Mouse (Mus musculus) Patski (cell line): ENCODE measurements around the gene Man1a. TPM values are rescaled to one million over a fixed set of nuclear protein-coding genes. Genes with fewer than 3 reads are reported as not detected.

ENCODE experiments used
- ATAC-seq: fragments of 100-300 bp; one replicate; pipeline ENCODE4 v1.8.0; 2021
- CTCF ChIA-PET: fragments of 350-600 bp; sonication (Branson Sonifier 250); formaldehyde crosslinking; loops from one replicate; lab custom pipeline; 2022; ENCODE audit warnings: inconsistent platforms; lab: Charles Lee
- POLR2A ChIA-PET: fragments of 350-600 bp; sonication (Branson Sonifier 250); formaldehyde crosslinking; loops from one replicate; lab custom pipeline; 2022; ENCODE audit warnings: antibody characterized with exemption, inconsistent platforms; lab: Charles Lee
- DNase-seq: peaks from one replicate; pipeline ENCODE4 v3.0.0-alpha.2; 2011; ENCODE audit warnings: low read depth, low spot score
- H3K27me3 ChIP-seq: fragments of 371-371 bp; one replicate; pipeline ENCODE4 v1.5.1; 2021
- CTCF ChIP-seq: fragments of 100-300 bp; IDR thresholded peaks from one replicate; pipeline ENCODE4 v1.5.1; 2021
- in situ Hi-C: fragments of 300-500 bp; cut with MboI; formaldehyde crosslinking; loops from 3 replicates; pipeline ENCODE4 v1.11.1; 2018; ENCODE audit warnings: low pct_unique_long_range_greater_than_20kb, mixed read lengths
- polyA plus RNA-seq: library from polyadenylated mRNA; unstranded; gene quantifications from one replicate; pipeline ENCODE4 v1.2.3, GENCODE M21; 2021

The Man1a gene
- polyA plus RNA-seq, 1 experiment from 2014 or later: 8.5 TPM

GRCm38 (mm10) chr10:54040261-54041165 is 35.9 kb downstream of the Man1a start:
- no peaks in the 10 kb centered on the region for H3K27me3 ChIP-seq
- ChIA-PET CTCF (interaction anchor here (1.6 kb wide), 1 partner anchor 11 kb away, joined by 4 read pairs; no protein-coding TSS in a partner anchor), POLR2A (interaction anchor here (0.8 kb wide), 1 partner anchor 312 kb away, joined by 3 read pairs; no protein-coding TSS in a partner anchor)
- TF ChIP-seq CTCF: no peak
- ATAC-seq (no peak), DNase-seq (no peak)
- in situ Hi-C loops: no loop called here

- ATAC-seq: no peak
- in situ Hi-C loops: no loop called here
- H3K27me3 ChIP-seq: no peaks in the 10 kb centered on the region
Observed at GRCm38 (mm10) chr10:54039754-54040153, 36.7 kb downstream of the Man1a start.

GRCm38 (mm10) chr10:54038734-54039133 is 37.7 kb downstream of the Man1a start:
- CTCF ChIA-PET: no interaction called here
- in situ Hi-C loops: no loop called here
- DNase-seq (no peak), ATAC-seq (no peak)
- H3K27me3 ChIP-seq: no peaks in the 10 kb centered on the region
- POLR2A ChIA-PET: no interaction called here
- no peak for TF ChIP-seq CTCF

More at GRCm38 (mm10) chr10:54039754-54040153, 36.7 kb downstream of the Man1a start:
- DNase-seq: no peak
- ChIA-PET POLR2A (no interaction called here), CTCF (no interaction called here)
- no peak for TF ChIP-seq CTCF

- CTCF ChIA-PET: no interaction called here
- ATAC-seq (no peak), DNase-seq (no peak)
- TF ChIP-seq CTCF: no peak
- H3K27me3 ChIP-seq: no peaks in the 10 kb centered on the region
- POLR2A ChIA-PET: no interaction called here
- in situ Hi-C loops: no loop called here
Observed at GRCm38 (mm10) chr10:54038180-54038579, 38.2 kb downstream of the Man1a start.

- in situ Hi-C loops: no loop called here
- no peak for TF ChIP-seq CTCF
- ATAC-seq: no peak
- POLR2A ChIA-PET: no interaction called here
- H3K27me3 ChIP-seq: no peaks in the 10 kb centered on the region
- CTCF ChIA-PET: interaction anchor here (1.5 kb wide), 1 partner anchor 22 kb away, joined by 3 read pairs; no protein-coding TSS in a partner anchor
- DNase-seq: no peak
Observed at GRCm38 (mm10) chr10:54037348-54038010, 38.9 kb downstream of the Man1a start.

- ChIA-PET CTCF (no interaction called here), POLR2A (no interaction called here)
- DNase-seq: no peak
- no peak for TF ChIP-seq CTCF
- in situ Hi-C loops: no loop called here
- no peak for ATAC-seq
- no peaks in the 10 kb centered on the region for H3K27me3 ChIP-seq
Observed at GRCm38 (mm10) chr10:54035586-54035985, 40.8 kb downstream of the Man1a start.

GRCm38 (mm10) chr10:54034779-54035178 is 41.6 kb downstream of the Man1a start:
- CTCF ChIA-PET: no interaction called here
- no peak for TF ChIP-seq CTCF
- in situ Hi-C loops: no loop called here
- H3K27me3 ChIP-seq: no peaks in the 10 kb centered on the region
- ATAC-seq: no peak
- POLR2A ChIA-PET: no interaction called here
- DNase-seq: no peak

GRCm38 (mm10) chr10:54032316-54033092 is 43.9 kb downstream of the Man1a start:
- peak; percentile 3 for DNase-seq
- no peaks in the 10 kb centered on the region for H3K27me3 ChIP-seq
- CTCF ChIA-PET: interaction anchor here (1.0 kb wide), 1 partner anchor 13 kb away, joined by 3 read pairs; no protein-coding TSS in a partner anchor
- POLR2A ChIA-PET: no interaction called here
- no peak for TF ChIP-seq CTCF
- in situ Hi-C loops: no loop called here
- peak; percentile 62 for ATAC-seq

- in situ Hi-C loops: no loop called here
- ChIA-PET CTCF (no interaction called here), POLR2A (no interaction called here)
- DNase-seq (no peak), ATAC-seq (no peak)
- no peaks in the 10 kb centered on the region for H3K27me3 ChIP-seq
- no peak for TF ChIP-seq CTCF
Observed at GRCm38 (mm10) chr10:54028866-54029265, 47.5 kb downstream of the Man1a start.

- POLR2A ChIA-PET: no interaction called here
- ATAC-seq: no peak
Observed at GRCm38 (mm10) chr10:54026738-54027427, 49.5 kb downstream of the Man1a start.

More at GRCm38 (mm10) chr10:54026738-54027427, 49.5 kb downstream of the Man1a start:
- no peaks in the 10 kb centered on the region for H3K27me3 ChIP-seq
- in situ Hi-C loops: no loop called here
- no peak for TF ChIP-seq CTCF
- CTCF ChIA-PET: interaction anchor here (1.1 kb wide), 1 partner anchor 10 kb away, joined by 3 read pairs; no protein-coding TSS in a partner anchor
- no peak for DNase-seq
